Mouse (Mus musculus) myocyte (in vitro differentiated cells): ENCODE measurements around the gene Cog2.

ENCODE experiments used
- CEBPB ChIP-seq: IDR thresholded peaks from 2 replicates; pipeline ENCODE4 v1.6.1; 2011; ENCODE audit warnings: mild to moderate bottlenecking, moderate library complexity; ENCODE audit not compliant: poor library complexity, insufficient read depth, severe bottlenecking
- MAX ChIP-seq: IDR thresholded peaks from one replicate; pipeline ENCODE4 v1.6.1; 2011; ENCODE audit warnings: low read depth, mild to moderate bottlenecking, control low read depth
- MYOG ChIP-seq, 3 experiments: IDR thresholded peaks; one replicate each; pipeline ENCODE4 v1.6.1; 2011; ENCODE audit warnings: control low read depth in 2 of 3, low read depth in 2 of 3, mild to moderate bottlenecking in 2 of 3; ENCODE audit not compliant: insufficient read length in 2 of 3, control insufficient read depth in 1 of 3, insufficient read depth in 1 of 3
- POLR2A ChIP-seq: IDR thresholded peaks from one replicate; pipeline ENCODE4 v1.6.1; 2011; ENCODE audit warnings: low read depth, mild to moderate bottlenecking, control low read depth, moderate library complexity; ENCODE audit not compliant: insufficient read length
- POLR2AphosphoS2 ChIP-seq: IDR thresholded peaks from one replicate; pipeline ENCODE4 v1.6.1; 2011; ENCODE audit warnings: low read depth, control low read depth; ENCODE audit not compliant: insufficient read length
- REST ChIP-seq: IDR thresholded peaks from one replicate; pipeline ENCODE4 v1.6.1; 2011; ENCODE audit warnings: mild to moderate bottlenecking, control low read depth, moderate library complexity; ENCODE audit not compliant: insufficient read depth, insufficient read length
- SRF ChIP-seq: IDR thresholded peaks from one replicate; pipeline ENCODE4 v1.6.1; 2011; ENCODE audit warnings: low read depth; ENCODE audit not compliant: control insufficient read depth, insufficient read length
- TCF12 ChIP-seq: IDR thresholded peaks from one replicate; pipeline ENCODE4 v1.6.1; 2011; ENCODE audit warnings: mild to moderate bottlenecking, control low read depth; ENCODE audit not compliant: poor library complexity, insufficient read depth, severe bottlenecking
- TCF3 ChIP-seq: IDR thresholded peaks from one replicate; pipeline ENCODE4 v1.6.1; 2011; ENCODE audit warnings: low read depth, control low read depth; ENCODE audit not compliant: insufficient read length
- USF1 ChIP-seq: IDR thresholded peaks from one replicate; pipeline ENCODE4 v1.6.1; 2011; ENCODE audit warnings: low read depth, mild to moderate bottlenecking, control low read depth, moderate library complexity

DNA sequence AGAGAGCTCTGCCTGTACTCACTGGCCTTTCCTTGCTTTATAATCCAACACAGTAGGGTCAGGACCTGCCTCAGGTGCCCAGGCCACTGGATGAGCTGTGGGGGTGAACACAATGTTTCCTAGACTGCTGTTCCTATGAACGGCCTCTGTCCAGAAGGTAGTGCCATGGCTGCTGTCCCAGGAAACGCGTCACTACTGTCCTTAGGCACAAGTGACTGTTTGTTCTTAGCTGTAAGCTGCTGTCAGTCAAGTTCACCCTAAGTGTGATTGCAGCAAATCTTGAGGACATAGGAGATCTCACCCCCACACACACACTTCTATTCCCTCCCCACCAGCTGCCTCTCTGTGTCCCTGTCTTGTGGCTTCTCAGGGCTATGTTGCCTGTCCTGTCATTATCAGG lies 47.0 kb downstream of the Cog2 start:
- TF ChIP-seq POLR2A (no peak), TCF12 (no peak), TCF3 (no peak), POLR2AphosphoS2 (no peak), SRF (no peak), MYOG (IDR thresholded peaks at IDR 0.05; ENCODE audit: control insufficient read depth in 1 of 3, insufficient read depth in 1 of 3, insufficient read length in 2 of 3, low read depth in 2 of 3) (no peak), CEBPB (no peak), REST (no peak), USF1 (no peak), MAX (no peak)
